Mouse (Mus musculus): ENCODE measurements around the gene Lhx6. TPM values are rescaled to one million over a fixed set of nuclear protein-coding genes. Genes with fewer than 3 reads are reported as not detected.
A peak's percentile ranks its signal among the peaks of the same experiment; 100 is the strongest.

Lhx6 gene
- total RNA-seq, 2 experiments from 2014 or later, result not detected

GRCm38 (mm10) chr2:36093914-36094475 is 11.2 kb downstream of the Lhx6 start:
- no peak for ATAC-seq (ENCODE audit: poor library complexity, severe bottlenecking)

- ATAC-seq (ENCODE audit: poor library complexity, severe bottlenecking), result no peak
These were observed 11.9 kb downstream of the Lhx6 start for GRCm38 (mm10) chr2:36093301-36093700.

GRCm38 (mm10) chr2:36092748-36093147 is 12.5 kb downstream of the Lhx6 start:
- ATAC-seq (ENCODE audit: poor library complexity, severe bottlenecking), result no peak

GRCm38 (mm10) chr2:36090853-36091741 is 14.1 kb downstream of the Lhx6 start:
- peak; percentile 57 for ATAC-seq (ENCODE audit: poor library complexity, severe bottlenecking)

- ATAC-seq (ENCODE audit: poor library complexity, severe bottlenecking), result no peak
These were observed 16.0 kb downstream of the Lhx6 start for GRCm38 (mm10) chr2:36089190-36089589.

- ATAC-seq (ENCODE audit: poor library complexity, severe bottlenecking), result no peak
These were observed 20.2 kb downstream of the Lhx6 start for GRCm38 (mm10) chr2:36085041-36085440.

- ATAC-seq (ENCODE audit: poor library complexity, severe bottlenecking), result no peak
These were observed 22.2 kb downstream of the Lhx6 start for GRCm38 (mm10) chr2:36082802-36083580.

GRCm38 (mm10) chr2:36081446-36081845 is 23.8 kb downstream of the Lhx6 start:
- ATAC-seq (ENCODE audit: poor library complexity, severe bottlenecking), result no peak

- ATAC-seq (ENCODE audit: poor library complexity, severe bottlenecking), result no peak
These were observed 27.9 kb downstream of the Lhx6 start for GRCm38 (mm10) chr2:36077160-36077761.

- no peak for ATAC-seq (ENCODE audit: poor library complexity, severe bottlenecking)
These were observed 30.0 kb downstream of the Lhx6 start for GRCm38 (mm10) chr2:36075210-36075609.

GRCm38 (mm10) chr2:36073781-36074180 is 31.4 kb downstream of the Lhx6 start:
- no peak for ATAC-seq (ENCODE audit: poor library complexity, severe bottlenecking)

- no peak for ATAC-seq (ENCODE audit: poor library complexity, severe bottlenecking)
These were observed 33.4 kb downstream of the Lhx6 start for GRCm38 (mm10) chr2:36071660-36072305.

GRCm38 (mm10) chr2:36067132-36067531 is 38.1 kb downstream of the Lhx6 start:
- no peak for ATAC-seq (ENCODE audit: poor library complexity, severe bottlenecking)

- no peak for ATAC-seq (ENCODE audit: poor library complexity, severe bottlenecking)
These were observed 43.8 kb downstream of the Lhx6 start for GRCm38 (mm10) chr2:36061409-36061808.

GRCm38 (mm10) chr2:36056248-36056647 is 49.0 kb downstream of the Lhx6 start:
- no peak for ATAC-seq (ENCODE audit: poor library complexity, severe bottlenecking)

- ATAC-seq (ENCODE audit: poor library complexity, severe bottlenecking), result no peak
These were observed 52.0 kb downstream of the Lhx6 start for GRCm38 (mm10) chr2:36053249-36053648.

- no peak for ATAC-seq (ENCODE audit: poor library complexity, severe bottlenecking)
These were observed 55.6 kb downstream of the Lhx6 start for GRCm38 (mm10) chr2:36049567-36049954.

- ATAC-seq (ENCODE audit: poor library complexity, severe bottlenecking), result peak; percentile 88
These were observed 56.3 kb downstream of the Lhx6 start, which contains the start of the genes Ndufa8 and Morn5 for GRCm38 (mm10) chr2:36048748-36049566. Gene Ndufa8 (minus strand): TSS chr2:36049406. Gene Morn5 (plus strand): TSS chr2:36049458.

GRCm38 (mm10) chr2:36048164-36048563 is 57.0 kb downstream of the Lhx6 start:
- no peak for ATAC-seq (ENCODE audit: poor library complexity, severe bottlenecking)

GRCm38 (mm10) chr2:36040872-36041271 is 64.3 kb downstream of the Lhx6 start:
- ATAC-seq (ENCODE audit: poor library complexity, severe bottlenecking), result 0 out of 2 replicates have a peak, but pooled peaks have one; percentile 51

Data from megakaryocyte, adult 5-6 weeks (primary cell).